Mouse (Mus musculus): ENCODE measurements around the gene Nxn.

GRCm38 (mm10) chr11:76300862-76301261 is 98.1 kb downstream of the Nxn start:
- no peak for TF ChIP-seq CTCF (IDR thresholded peaks at IDR 0.05; ENCODE audit: borderline replicate concordance, control insufficient read depth, extremely low read depth, insufficient read depth, low read length, poor library complexity)
- TF ChIP-seq POLR2A (IDR thresholded peaks at IDR 0.05; ENCODE audit: control insufficient read depth, extremely low read depth, insufficient read depth, low read length, poor library complexity): no peak

Measured in thymus, adult 2 months (tissue).